Mouse (Mus musculus): ENCODE data around the gene Shcbp1l. TPM values are rescaled to one million over a fixed set of nuclear protein-coding genes. Genes with fewer than 3 reads are reported as not detected.

Shcbp1l gene
- total and polyA plus RNA-seq, 2 experiments from 2014 or later, result 0.93 to 1.2 TPM

DNA sequence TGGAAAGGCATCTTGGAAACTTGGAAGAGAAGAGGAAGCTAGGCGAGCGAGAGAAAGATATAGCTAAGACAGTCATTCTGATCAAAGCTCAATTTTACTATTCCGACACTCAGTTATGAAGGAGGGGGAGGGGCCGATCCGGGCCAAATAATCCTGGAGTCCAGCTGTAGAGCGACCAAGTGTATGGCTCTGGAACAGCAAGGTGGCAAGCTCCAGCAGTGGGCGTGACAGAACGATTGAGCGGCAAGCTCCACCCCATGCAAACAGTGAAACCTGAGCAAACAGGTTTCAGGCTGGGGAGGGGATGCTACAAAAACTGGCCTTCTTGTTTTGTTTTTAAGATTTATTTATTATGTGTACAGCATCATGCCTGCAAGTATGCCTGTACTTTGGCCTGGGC is 75.1 kb downstream of the Shcbp1l start:
- Histone ChIP-seq H3K4me3 (ENCODE audit: low read depth, low read length) (no peak overlapping the region), H3K9ac (replicated peaks; ENCODE audit: low read length, poor library complexity, severe bottlenecking) (no peak overlapping the region), H3K27ac (ENCODE audit: low read depth, low read length) (no peak overlapping the region), H3K27me3 (ENCODE audit: insufficient read depth, low read length) (no peaks in the 10 kb centered on the region), H3K36me3 (ENCODE audit: insufficient read depth, low read length) (no peaks in the 10 kb centered on the region), H3K4me1 (ENCODE audit: insufficient read depth, low read length) (no peaks in the 10 kb centered on the region), H3K9me3 (ENCODE audit: low read length) (no peaks in the 10 kb centered on the region), H3K4me2 (ENCODE audit: low read depth, low read length, poor library complexity, severe bottlenecking) (no peak overlapping the region)
- DNase-seq (ENCODE audit: low spot score), result no peak
- TF ChIP-seq CTCF (IDR thresholded peaks at IDR 0.05), result no peak
- ATAC-seq (ENCODE audit: low FRiP score), result no peak
- 89% methylated on average over 9 of the region's 9 CpGs for WGBS

DNA sequence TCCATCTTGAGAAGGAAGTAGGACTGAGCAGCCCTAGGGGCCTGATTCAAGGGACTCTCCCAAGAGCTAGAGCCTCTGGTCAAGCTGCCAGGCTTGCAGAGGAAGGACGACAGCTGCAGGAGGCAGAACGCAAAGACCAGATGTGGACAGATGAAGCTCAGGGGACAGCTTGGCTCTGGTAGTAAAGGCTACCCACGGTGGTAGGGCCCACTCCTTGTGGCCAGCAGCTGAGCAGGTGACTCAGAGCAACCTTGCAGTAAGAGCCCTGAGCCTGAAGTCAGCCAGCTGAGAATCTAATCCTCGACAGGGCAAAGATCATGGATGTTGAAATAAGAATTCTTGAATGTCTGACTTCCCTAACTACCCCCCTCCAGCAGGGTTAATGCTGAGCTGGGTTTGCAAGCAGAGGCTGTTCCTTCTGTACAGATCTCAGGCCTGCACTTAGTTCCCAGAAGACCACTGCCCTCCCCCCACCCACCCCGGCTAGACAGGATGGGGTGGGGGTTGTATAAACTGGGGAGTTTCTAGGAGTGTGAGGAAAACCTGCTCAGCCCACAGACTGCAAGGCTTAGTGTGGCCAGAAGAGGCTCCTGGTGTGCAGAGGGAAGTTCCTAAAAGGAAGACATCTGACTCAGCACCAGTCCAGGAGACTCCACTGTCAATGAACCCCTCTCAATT is 76.8 kb downstream of the Shcbp1l start:
- Histone ChIP-seq H3K4me3 (ENCODE audit: low read depth, low read length) (no peak overlapping the region), H3K36me3 (ENCODE audit: insufficient read depth, low read length) (no peaks in the 10 kb centered on the region), H3K9ac (replicated peaks; ENCODE audit: low read length, poor library complexity, severe bottlenecking) (no peak overlapping the region), H3K27me3 (ENCODE audit: insufficient read depth, low read length) (no peaks in the 10 kb centered on the region), H3K9me3 (ENCODE audit: low read length) (no peaks in the 10 kb centered on the region), H3K4me1 (ENCODE audit: insufficient read depth, low read length) (no peaks in the 10 kb centered on the region), H3K4me2 (ENCODE audit: low read depth, low read length, poor library complexity, severe bottlenecking) (no peak overlapping the region), H3K27ac (ENCODE audit: low read depth, low read length) (no peak overlapping the region)
- 54% methylated on average over 5 of the region's 5 CpGs for WGBS
- ATAC-seq (ENCODE audit: low FRiP score) (no peak), DNase-seq (ENCODE audit: low spot score) (no peak)
- no peak for TF ChIP-seq CTCF (IDR thresholded peaks at IDR 0.05)

Other genes starting within 250 kb of the Shcbp1l start
- gene Lamc2, start 238.7 kb upstream of the Shcbp1l start, total RNA-seq (2014; rRNA removed), result 5.1 and 7.6 TPM in 2 replicates
- 4.8 and 5.0 TPM in 2 replicates for gene Lamc2, start 238.7 kb upstream of the Shcbp1l start, polyA plus RNA-seq (2015; fragmentation: Nextera tagmentation; extraction: Ambion mirVana)
- 40.6 and 46.1 TPM in 2 replicates for gene Lamc1, start 92.4 kb upstream of the Shcbp1l start, total RNA-seq (2014; rRNA removed)
- gene Lamc1, start 92.4 kb upstream of the Shcbp1l start, polyA plus RNA-seq (2015; fragmentation: Nextera tagmentation; extraction: Ambion mirVana), result 11.5 and 12.0 TPM in 2 replicates
- gene Dhx9, start 62.5 kb downstream of the Shcbp1l start, total RNA-seq (2014; rRNA removed), result 53.7 and 134 TPM in 2 replicates
- 20.3 and 30.0 TPM in 2 replicates for gene Dhx9, start 62.5 kb downstream of the Shcbp1l start, polyA plus RNA-seq (2015; fragmentation: Nextera tagmentation; extraction: Ambion mirVana)
- gene Npl, start 124.9 kb downstream of the Shcbp1l start, total RNA-seq (2014; rRNA removed), result 8.1 and 11.6 TPM in 2 replicates
- gene Npl, start 124.9 kb downstream of the Shcbp1l start, polyA plus RNA-seq (2015; fragmentation: Nextera tagmentation; extraction: Ambion mirVana), result 12.0 and 12.3 TPM in 2 replicates
- gene Rgs8, start 227.9 kb downstream of the Shcbp1l start, total RNA-seq (2014; rRNA removed), result 40.7 and 68.0 TPM in 2 replicates
- gene Rgs8, start 227.9 kb downstream of the Shcbp1l start, polyA plus RNA-seq (2015; fragmentation: Nextera tagmentation; extraction: Ambion mirVana), result 31.1 and 32.1 TPM in 2 replicates